Mouse (Mus musculus): Measurements from ENCODE around the gene Ifnz.
"Not testable (repeated sequence)": the region's sequence is repeated elsewhere in the genome, so short reads cannot be mapped to it uniquely, and the experiment has no call there.

- not testable (repeated sequence) for TF ChIP-seq GATA1, TAL1 (IDR thresholded peaks at IDR 0.05; ENCODE audit: low read length)
Measured at GRCm38 (mm10) chr4:88805761-88806160, 23.8 kb downstream of the Ifnz start.
